Mouse (Mus musculus): ENCODE data around the gene Lce1h.

The Lce1h gene

DNA sequence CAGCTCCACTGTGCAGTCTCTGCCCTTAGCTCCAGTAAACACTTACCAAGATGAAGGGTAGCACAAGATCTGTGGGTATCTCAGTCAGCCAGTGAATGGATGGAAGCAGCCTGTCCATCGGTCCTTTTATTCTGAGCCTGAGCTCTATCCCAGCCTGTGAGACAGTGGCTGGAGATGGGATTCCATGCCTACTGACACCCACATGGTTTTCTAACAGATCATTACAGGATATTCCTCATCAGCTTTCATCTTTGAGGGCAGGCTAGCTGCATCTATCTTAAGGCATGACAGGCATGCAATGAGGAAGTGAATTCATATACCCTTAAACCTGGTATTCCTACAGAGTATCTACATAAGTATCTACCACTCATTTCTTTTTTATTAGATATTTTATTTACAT is at the start of gene Lce1h:
TSS of gene Lce1h (minus strand) at position 101 of the 400 bp plus-strand sequence.
- DNase-seq (ENCODE audit: extremely low read depth, low read depth, low spot score) = no peak

- no peak for DNase-seq (ENCODE audit: extremely low read depth, low read depth, low spot score)
These were observed 42.9 kb upstream of the Lce1h start, which contains the start of gene Lce1k for GRCm38 (mm10) chr3:92807791-92808190. TSS of gene Lce1k (minus strand) at chr3:92807891.

GRCm38 (mm10) chr3:92790414-92790813 is 25.5 kb upstream of the Lce1h start, which contains the start of gene Lce1j:
TSS of gene Lce1j (minus strand) at chr3:92790514.
- DNase-seq (ENCODE audit: extremely low read depth, low read depth, low spot score) = no peak

GRCm38 (mm10) chr3:92778799-92779198 is 13.9 kb upstream of the Lce1h start, which contains the start of gene Lce1i:
TSS of gene Lce1i (minus strand) at chr3:92778899.
- no peak for DNase-seq (ENCODE audit: extremely low read depth, low read depth, low spot score)

GRCm38 (mm10) chr3:92771573-92771972 is 6.7 kb upstream of the Lce1h start:
- DNase-seq (ENCODE audit: extremely low read depth, low read depth, low spot score) = no peak

DNA sequence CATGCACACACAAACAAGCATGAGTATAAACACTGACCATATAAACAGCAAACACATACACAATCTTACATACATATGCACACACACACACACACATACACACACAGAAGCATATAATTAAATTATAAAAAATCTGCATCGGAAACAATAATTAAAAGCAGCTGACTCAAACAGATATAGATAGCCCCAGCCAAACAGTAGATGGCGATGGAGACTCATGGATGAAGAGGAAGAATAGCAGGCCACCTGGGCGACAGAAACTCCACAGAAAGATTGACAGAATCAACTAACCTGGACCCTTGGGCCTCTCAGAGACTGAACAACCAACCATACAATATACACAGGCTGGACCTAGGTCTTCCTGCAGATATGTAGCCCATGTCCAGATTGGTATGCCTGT is 11.7 kb downstream of the Lce1h start:
- DNase-seq (ENCODE audit: extremely low read depth, low read depth, low spot score) = no peak

GRCm38 (mm10) chr3:92752238-92752637 is 12.6 kb downstream of the Lce1h start, which contains the start of gene Lce1g:
TSS of gene Lce1g (minus strand) at chr3:92752338.
- no peak for DNase-seq (ENCODE audit: extremely low read depth, low read depth, low spot score)

GRCm38 (mm10) chr3:92738996-92739395 is 25.9 kb downstream of the Lce1h start, which contains the start of gene Gm38119:
TSS of gene Gm38119 (minus strand) at chr3:92739096.
- DNase-seq (ENCODE audit: extremely low read depth, low read depth, low spot score) = no peak

DNA sequence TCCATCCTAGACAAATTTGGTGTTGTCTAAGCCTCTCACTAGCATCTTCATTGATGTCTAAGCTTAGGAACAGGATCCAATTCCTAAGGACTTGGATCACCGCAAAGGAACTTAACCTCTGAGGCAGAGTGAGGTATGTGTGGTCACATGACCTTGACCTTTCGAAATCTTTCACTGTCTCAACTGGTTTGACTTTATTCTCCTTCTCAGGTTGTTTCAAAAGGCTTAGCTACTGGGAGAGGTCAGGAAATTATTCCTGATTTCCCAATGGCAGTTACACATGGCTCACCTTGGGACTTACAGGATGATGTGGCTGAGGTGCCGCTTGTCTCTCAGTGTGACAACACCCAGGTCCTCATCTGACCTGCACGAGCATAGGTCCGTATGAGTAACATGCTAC is 42.2 kb downstream of the Lce1h start:
- peak; percentile 50 for DNase-seq (ENCODE audit: extremely low read depth, low read depth, low spot score)

GRCm38 (mm10) chr3:92720250-92720649 is 44.6 kb downstream of the Lce1h start, which contains the start of gene Lce1f:
TSS of gene Lce1f (minus strand) at chr3:92720350.
- no peak for DNase-seq (ENCODE audit: extremely low read depth, low read depth, low spot score)

GRCm38 (mm10) chr3:92715122-92715521 is 49.7 kb downstream of the Lce1h start:
- no peak for DNase-seq (ENCODE audit: extremely low read depth, low read depth, low spot score)
